In genomic region chr17:33828892-33829291, GRCm38 (mm10) we compare ENCODE assay signal across 10 mouse cellular contexts. TPM values are rescaled to one million over a fixed set of nuclear protein-coding genes. Genes with fewer than 3 reads are reported as not detected.
DNase-seq lines count a peak whose midpoint lies in the region; ATAC-seq and TF ChIP-seq lines count a peak whose summit lies in the region.
"Had no signal": no experiment of that assay in that cellular context is flagged by ENCODE, and none has a peak within 500 bp of the region (broad histone marks: within the 10 kb centered on the region; RNA-seq: fewer than 3 reads in every experiment).

No protein-coding gene starts in this region.

- 3% methylated on average over 2 of the region's 2 CpGs for WGBS in cerebellum, adult 2 months
- 52% methylated on average over 2 of the region's 2 CpGs for WGBS in intestine, embryonic 15.5 days
- 57% methylated on average over 2 of the region's 2 CpGs for WGBS in midbrain, embryonic 15.5 days

- peak; percentile 46; the same call in 1 of the 2 replicates for ATAC-seq in intestine, embryonic 15.5 days
- ATAC-seq in midbrain, embryonic 15.5 days (replicated peaks) = no peak

- peak; percentile 58 for DNase-seq in gastrocnemius, postnatal 25 days
- no peak for DNase-seq in gastrocnemius, postnatal 4 days (ENCODE audit: low spot score in 2 of 2)
- peak; percentile 64 to 84 for DNase-seq in cerebellum, adult 2 months
- peak; percentile 80 for DNase-seq in lung, postnatal 10 days
- no peak for DNase-seq in right cerebral cortex, postnatal 25 days
- no peak for DNase-seq in natural killer cell, adult 2 months (ENCODE audit: low spot score in 2 of 2)

- peaks cover 13% of the 10 kb centered on the region for H3K4me1 ChIP-seq in cerebellum, adult 2 months (ENCODE audit: control insufficient read depth, insufficient read depth, low read length)
- peaks cover 8% of the 10 kb centered on the region; the same call in 1 of the 2 replicates for H3K4me1 ChIP-seq in intestine, embryonic 15.5 days (replicated peaks)
- H3K4me1 ChIP-seq in midbrain, embryonic 15.5 days = peaks cover 27% of the 10 kb centered on the region

- peaks cover 23% of the 10 kb centered on the region for H3K36me3 ChIP-seq in intestine, embryonic 15.5 days
- peaks cover 35% of the 10 kb centered on the region for H3K36me3 ChIP-seq in midbrain, embryonic 15.5 days (replicated peaks)

- no peaks in the 10 kb centered on the region for H3K9me3 ChIP-seq in intestine, embryonic 15.5 days
- H3K9me3 ChIP-seq in midbrain, embryonic 15.5 days = no peaks in the 10 kb centered on the region

- H3K4me2 ChIP-seq in intestine, embryonic 15.5 days (replicated peaks) = no peak overlapping the region
- H3K4me2 ChIP-seq in midbrain, embryonic 15.5 days = no peak overlapping the region

- no peaks in the 10 kb centered on the region for H3K27me3 ChIP-seq in cerebellum, adult 2 months (ENCODE audit: control insufficient read depth, insufficient read depth, low read length)
- H3K27me3 ChIP-seq in intestine, embryonic 15.5 days (replicated peaks) = no peaks in the 10 kb centered on the region
- H3K27me3 ChIP-seq in midbrain, embryonic 15.5 days (replicated peaks) = no peaks in the 10 kb centered on the region
- H3K27me3 ChIP-seq: CH12.LX had no signal

- TF ChIP-seq POLR2A in cerebellum, adult 2 months (IDR thresholded peaks at IDR 0.05; ENCODE audit: borderline replicate concordance, insufficient read depth, low read length) = no peak

- TF ChIP-seq CTCF in cerebellum, adult 2 months (IDR thresholded peaks at IDR 0.05; ENCODE audit: borderline replicate concordance, insufficient read depth, low read depth, low read length) = no peak

- peak overlapping the region; percentile 43; the same call in 1 of the 2 replicates for H3K27ac ChIP-seq in cerebellum, adult 2 months (ENCODE audit: insufficient read depth, low read length)
- no peak overlapping the region for H3K27ac ChIP-seq in intestine, embryonic 15.5 days
- no peak overlapping the region for H3K27ac ChIP-seq in midbrain, embryonic 15.5 days

- no peak overlapping the region for H3K4me3 ChIP-seq in cerebellum, adult 2 months (replicated peaks; ENCODE audit: insufficient read depth, low read depth, low read length)
- H3K4me3 ChIP-seq in intestine, embryonic 15.5 days (replicated peaks) = no peak overlapping the region
- no peak overlapping the region for H3K4me3 ChIP-seq in midbrain, embryonic 15.5 days

- no peak overlapping the region for H3K9ac ChIP-seq in intestine, embryonic 15.5 days
- no peak overlapping the region for H3K9ac ChIP-seq in midbrain, embryonic 15.5 days

RNA-seq across cellular contexts. Expression of gene Ndufa7, which starts 4.5 kb away (rescaled TPM):
- 100 to 1,000 TPM; 326 to 339 TPM for total RNA-seq in gastrocnemius, postnatal 25 days (2021)
- 100 to 1,000 TPM; 292 to 312 TPM for total RNA-seq in gastrocnemius, postnatal 4 days (2021)
- 341 and 361 TPM in 2 replicates for polyA plus RNA-seq in cerebellum, adult 2 months (2012; rRNA removed)
- 492 and 540 TPM in 2 replicates for polyA plus RNA-seq in intestine, embryonic 15.5 days (2015; fragmentation: Nextera tagmentation; extraction: Ambion mirVana)
- 467 and 476 TPM in 2 replicates for polyA plus RNA-seq in midbrain, embryonic 15.5 days (2015; fragmentation: Nextera tagmentation; extraction: Ambion mirVana)

RNA-seq across cellular contexts. Expression of gene Rps28, which starts 4.5 kb away (rescaled TPM):
- total RNA-seq in gastrocnemius, postnatal 25 days (2021) = 100 to 1,000 TPM; 538 to 612 TPM
- 1,000 to 10,000 TPM; 1,603 to 1,661 TPM for total RNA-seq in gastrocnemius, postnatal 4 days (2021)
- 471 and 493 TPM in 2 replicates for polyA plus RNA-seq in cerebellum, adult 2 months (2012; rRNA removed)
- 1,025 and 1,054 TPM in 2 replicates for polyA plus RNA-seq in intestine, embryonic 15.5 days (2015; fragmentation: Nextera tagmentation; extraction: Ambion mirVana)
- 476 TPM in 2 replicates for polyA plus RNA-seq in midbrain, embryonic 15.5 days (2015; fragmentation: Nextera tagmentation; extraction: Ambion mirVana)

RNA-seq across cellular contexts. Expression of gene Cd320, which starts 14.0 kb away (rescaled TPM):
- total RNA-seq in gastrocnemius, postnatal 25 days (2021) = 10 to 100 TPM; 15.6 to 20.7 TPM
- 10 to 100 TPM; 14.1 to 16.5 TPM for total RNA-seq in gastrocnemius, postnatal 4 days (2021)
- polyA plus RNA-seq in cerebellum, adult 2 months (2012; rRNA removed) = 34.4 and 34.7 TPM in 2 replicates
- 53.3 and 61.3 TPM in 2 replicates for polyA plus RNA-seq in intestine, embryonic 15.5 days (2015; fragmentation: Nextera tagmentation; extraction: Ambion mirVana)
- 50.8 and 58.9 TPM in 2 replicates for polyA plus RNA-seq in midbrain, embryonic 15.5 days (2015; fragmentation: Nextera tagmentation; extraction: Ambion mirVana)

RNA-seq across cellular contexts. Expression of gene Kank3, which starts 18.6 kb away (rescaled TPM):
- 10 to 100 TPM; 18.5 to 20.7 TPM for total RNA-seq in gastrocnemius, postnatal 25 days (2021)
- 10 to 100 TPM; 31.6 to 33.4 TPM for total RNA-seq in gastrocnemius, postnatal 4 days (2021)
- polyA plus RNA-seq in cerebellum, adult 2 months (2012; rRNA removed) = 52.1 and 59.5 TPM in 2 replicates
- 23.0 and 30.5 TPM in 2 replicates for polyA plus RNA-seq in intestine, embryonic 15.5 days (2015; fragmentation: Nextera tagmentation; extraction: Ambion mirVana)
- polyA plus RNA-seq in midbrain, embryonic 15.5 days (2015; fragmentation: Nextera tagmentation; extraction: Ambion mirVana) = 51.5 and 53.4 TPM in 2 replicates

RNA-seq across cellular contexts. Expression of gene Gm7029, which starts 44.7 kb away (rescaled TPM):
- not detected for total RNA-seq in gastrocnemius, postnatal 25 days (2021)
- not detected for total RNA-seq in gastrocnemius, postnatal 4 days (2021)
- polyA plus RNA-seq in cerebellum, adult 2 months (2012; rRNA removed) = not detected in 2 replicates
- polyA plus RNA-seq in intestine, embryonic 15.5 days (2015; fragmentation: Nextera tagmentation; extraction: Ambion mirVana) = not detected in 2 replicates
- polyA plus RNA-seq in midbrain, embryonic 15.5 days (2015; fragmentation: Nextera tagmentation; extraction: Ambion mirVana) = not detected in 2 replicates
- total RNA-seq: CH12.LX had no signal
- polyA plus RNA-seq: cortical plate, adult 2 months had no signal

Comparison
In these comparisons a context has a peak if more than half of its experiments do, and no peak if none do; other contexts are left out.
1. DNase-seq: peak in gastrocnemius, postnatal 25 days (single experiment), cerebellum, adult 2 months (2 of 2) and lung, postnatal 10 days (single experiment); none in gastrocnemius, postnatal 4 days (0 of 2), right cerebral cortex, postnatal 25 days (single experiment) and natural killer cell, adult 2 months (0 of 2).